Mouse (Mus musculus) cerebellum, postnatal 36 days (tissue): ENCODE data around the gene Nup107.
"Not testable (repeated sequence)": the region's sequence is repeated elsewhere in the genome, so short reads cannot be mapped to it uniquely, and the experiment has no call there.

Source experiments
- DNase-seq, 2 experiments: peaks; one replicate each; pipeline ENCODE4 v3.0.0; 2021 to 2022; ENCODE audit warnings: mixed read lengths in 2 of 2

The Nup107 gene

DNA sequence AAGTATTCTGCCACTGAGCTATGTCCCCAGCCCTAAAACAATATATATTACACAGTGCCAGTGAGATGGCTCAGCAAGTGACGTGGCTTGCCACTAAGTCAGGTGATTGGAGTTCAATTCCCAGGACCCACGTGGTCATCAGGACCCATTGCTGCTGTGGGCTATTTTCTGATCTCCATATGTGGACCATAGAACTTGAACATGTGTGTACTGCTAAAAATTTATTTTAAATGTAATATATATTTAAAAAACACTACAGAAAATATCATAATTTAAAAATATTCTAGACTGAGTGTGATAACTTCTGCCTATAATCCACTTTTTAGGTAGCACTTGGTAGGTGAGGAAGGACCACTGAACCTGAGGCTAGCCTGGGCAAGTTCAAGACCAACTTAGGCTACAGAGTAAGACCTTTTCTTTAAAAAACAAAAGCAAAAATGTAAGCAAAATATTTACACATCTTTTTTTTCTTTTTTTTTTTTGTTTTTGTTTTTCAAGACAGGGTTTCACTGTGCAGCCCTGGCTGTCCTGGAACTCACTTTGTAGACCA, 30.1 kb downstream of the Nup107 start:
- no peak for DNase-seq

DNA sequence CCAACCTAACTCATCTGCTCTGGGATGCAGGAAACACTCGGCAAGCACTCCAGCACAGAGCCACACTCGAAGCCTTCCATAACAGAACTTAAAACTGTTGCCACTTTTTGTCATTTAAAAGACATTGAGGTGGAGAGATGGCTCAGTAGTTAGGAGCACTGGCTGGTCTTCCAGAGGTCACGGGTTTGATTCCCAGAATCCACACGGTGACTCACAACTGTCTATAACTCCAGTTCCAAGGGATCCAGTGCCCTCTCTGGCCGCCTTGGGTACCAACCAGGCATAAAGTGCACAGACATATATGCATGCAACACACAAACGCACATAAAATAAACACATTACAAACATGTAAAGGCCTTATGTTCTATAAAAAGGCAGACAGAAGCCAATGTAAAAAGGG, 31.0 kb downstream of the Nup107 start:
- DNase-seq, result no peak

DNA sequence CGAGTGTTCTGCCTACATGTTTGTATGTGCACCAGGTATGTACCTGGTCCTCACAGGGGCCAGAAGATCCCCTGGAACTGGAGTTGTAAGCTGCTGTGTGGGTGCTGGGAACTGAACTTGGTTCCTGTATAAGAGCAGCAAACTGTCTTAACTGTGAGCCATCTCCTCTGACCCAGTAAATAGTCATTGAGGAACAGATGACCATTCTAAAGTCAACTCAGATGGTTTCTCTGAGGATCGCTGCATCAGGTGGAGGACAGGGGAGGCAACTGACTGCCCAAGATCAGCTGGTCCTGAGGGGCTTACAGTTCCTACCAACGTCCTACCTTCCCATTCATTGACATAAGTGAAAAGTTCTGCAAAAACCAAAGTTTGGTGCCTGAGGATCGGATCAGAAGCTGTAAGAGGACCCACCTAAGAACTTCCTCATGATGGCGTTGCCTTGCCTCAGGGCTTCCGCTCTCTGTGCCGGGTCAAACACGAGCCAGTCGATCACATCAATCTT, 31.6 kb downstream of the Nup107 start:
- no peak for DNase-seq

DNA sequence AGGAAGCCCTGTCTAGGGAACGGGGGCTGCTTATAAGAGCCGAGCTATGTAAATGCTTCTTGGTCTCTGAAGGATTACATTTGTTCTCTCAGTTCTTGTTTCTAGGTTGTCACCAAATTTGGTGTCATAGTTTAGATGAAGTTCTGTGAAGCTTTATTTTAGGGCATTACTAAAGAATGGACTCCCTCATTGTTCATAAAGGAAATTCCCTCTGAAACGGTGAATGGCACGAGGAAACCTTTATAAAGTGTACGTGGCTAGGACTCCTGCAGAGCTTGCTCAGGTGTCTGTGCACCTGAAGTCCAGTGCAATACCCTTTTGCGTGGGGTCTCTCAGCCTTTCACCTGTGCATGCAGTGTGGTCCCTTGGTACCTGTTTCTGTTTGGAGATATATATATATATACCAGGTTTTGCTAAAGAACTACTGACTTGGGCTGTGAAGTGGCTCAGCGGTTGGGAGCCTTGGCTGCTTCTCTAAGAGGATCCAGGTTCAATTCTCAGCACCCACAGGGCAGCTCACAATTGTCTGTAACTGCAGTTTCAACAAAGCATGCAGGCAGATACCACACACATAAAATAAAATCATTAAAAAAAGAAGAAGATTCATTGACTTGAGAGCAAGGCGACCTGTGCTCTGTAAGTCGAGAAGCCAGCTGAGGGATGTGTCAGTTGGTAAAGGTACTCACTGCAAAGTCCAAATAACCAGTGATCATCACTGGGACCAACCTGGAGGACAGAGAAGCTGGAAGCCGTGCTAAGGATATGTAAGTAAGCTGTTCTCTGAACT, 32.5 kb downstream of the Nup107 start:
- no peak for DNase-seq

DNA sequence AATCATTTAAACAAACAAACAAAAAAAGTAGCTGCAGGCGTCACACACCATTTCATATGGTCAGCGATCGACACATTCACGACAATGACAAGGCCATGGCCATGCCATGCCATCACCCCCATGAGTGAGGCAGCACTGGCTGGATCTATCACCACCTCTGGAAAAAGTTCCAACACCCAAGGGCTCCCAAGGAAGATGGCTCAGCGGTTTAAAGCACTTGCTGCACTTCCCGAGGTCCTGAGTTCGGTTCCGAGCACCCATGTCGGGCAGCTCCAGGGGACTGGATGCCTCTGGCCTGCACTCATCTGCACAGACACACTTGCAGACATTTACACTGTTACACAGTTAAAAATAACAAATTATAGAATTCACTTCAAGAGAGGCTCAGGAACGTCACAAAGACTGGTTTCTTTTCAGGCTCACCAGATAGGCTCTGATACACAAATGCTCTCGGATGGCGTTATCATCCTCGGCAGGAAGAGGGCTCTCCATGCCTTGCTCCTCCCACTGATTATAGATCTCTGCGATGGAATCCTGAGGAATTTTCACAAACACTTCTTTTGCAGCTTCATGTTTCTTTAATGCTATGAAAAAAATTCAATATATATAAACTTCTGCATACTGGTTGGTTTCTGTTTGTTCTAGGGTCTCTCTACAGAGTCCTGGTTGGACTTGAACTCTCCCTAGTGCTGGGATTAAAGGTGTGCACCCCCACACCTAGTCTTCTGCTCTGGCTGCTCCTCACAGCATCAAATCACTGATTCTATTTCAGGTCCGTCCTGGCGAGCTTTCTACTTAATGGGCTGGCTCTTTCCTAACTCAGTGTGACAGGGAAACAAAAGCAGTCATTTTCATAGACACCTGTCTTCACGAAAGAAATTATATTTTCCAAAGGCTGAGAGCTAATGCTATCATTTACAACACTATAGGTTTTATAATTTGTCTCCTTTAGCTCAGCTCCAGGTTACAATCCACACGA, 33.5 kb downstream of the Nup107 start:
- DNase-seq, result no peak

DNA sequence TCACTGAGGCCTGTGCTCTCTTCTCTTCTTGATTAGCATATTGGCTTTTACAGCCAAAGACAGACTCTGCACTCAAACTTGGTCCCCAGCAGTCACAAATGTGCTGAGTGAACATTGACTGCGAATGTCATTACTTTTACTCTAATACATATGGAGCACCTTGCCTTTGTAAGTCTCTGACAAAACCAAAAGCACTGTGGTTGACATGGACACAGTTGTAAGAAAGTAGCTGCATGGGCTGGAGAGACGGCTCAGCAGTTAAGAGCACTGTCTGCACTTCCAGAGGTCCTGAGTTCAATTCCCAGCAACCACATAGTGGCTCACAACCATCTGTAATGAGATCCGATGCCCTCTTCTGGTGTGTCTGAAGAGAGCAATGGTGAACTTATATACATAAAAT, 34.2 kb downstream of the Nup107 start:
- not testable (repeated sequence) for DNase-seq

DNA sequence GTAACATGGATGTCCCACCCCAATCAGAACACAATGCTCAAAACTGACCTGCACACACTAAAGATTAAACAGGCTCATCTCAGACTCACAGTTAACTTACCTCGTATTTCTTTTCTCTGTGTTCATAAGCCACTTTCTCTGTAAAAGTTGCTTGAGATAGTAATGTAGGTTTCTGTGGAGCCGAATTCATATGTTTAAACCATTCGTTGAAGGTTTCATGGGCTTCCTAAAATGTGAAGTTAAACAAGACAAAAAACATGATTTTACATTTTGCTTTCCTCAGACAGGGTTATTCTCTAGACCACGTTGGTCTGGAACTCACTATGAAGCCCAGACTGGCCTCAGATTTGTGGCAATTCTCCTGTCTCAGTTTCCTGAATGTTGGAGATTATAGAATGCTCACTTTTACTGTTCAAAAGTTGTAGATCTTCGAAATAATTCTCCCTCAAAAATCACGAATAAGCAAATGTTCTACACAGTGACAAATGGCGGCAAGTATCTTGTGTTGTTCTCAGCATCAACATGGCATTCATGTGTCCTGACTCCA, 34.6 kb downstream of the Nup107 start:
- DNase-seq, result no peak

DNA sequence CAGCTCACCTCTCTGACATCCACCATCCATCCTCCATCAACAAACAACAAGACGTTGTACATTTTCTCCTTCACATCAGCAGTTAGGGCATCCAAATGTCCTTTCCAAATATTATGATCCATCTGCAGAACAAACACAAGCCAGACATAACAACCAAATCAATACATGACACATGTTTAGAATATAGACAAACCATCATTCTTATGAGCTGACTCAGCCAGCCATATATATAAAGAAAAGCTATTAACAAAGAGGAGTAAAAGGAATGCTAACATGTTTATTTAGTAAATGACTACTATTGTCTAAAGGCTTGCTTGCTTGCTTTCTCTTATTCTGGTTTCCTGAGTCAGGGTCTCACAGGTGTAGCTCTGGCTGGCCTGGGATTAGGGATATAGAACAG, 35.2 kb downstream of the Nup107 start:
- DNase-seq, result no peak

DNA sequence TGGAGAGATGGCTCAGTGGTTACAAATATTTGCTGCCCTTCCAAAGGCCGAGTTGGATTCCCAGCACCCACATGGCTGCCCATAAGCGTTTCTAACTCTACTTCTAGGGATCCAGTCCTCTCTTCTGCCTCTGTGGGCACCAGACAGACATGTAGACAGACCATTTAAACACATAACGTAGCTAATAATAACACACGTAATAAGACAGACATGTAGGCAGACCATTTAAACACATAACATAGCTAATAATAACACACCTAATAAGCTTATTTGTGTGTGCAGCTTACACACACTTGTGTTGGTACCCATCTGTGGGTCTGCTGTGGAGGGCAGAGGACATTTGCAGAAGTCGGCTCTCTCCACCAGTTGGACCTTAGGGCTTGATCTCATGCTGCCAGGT, 35.7 kb downstream of the Nup107 start:
- no peak for DNase-seq

DNA sequence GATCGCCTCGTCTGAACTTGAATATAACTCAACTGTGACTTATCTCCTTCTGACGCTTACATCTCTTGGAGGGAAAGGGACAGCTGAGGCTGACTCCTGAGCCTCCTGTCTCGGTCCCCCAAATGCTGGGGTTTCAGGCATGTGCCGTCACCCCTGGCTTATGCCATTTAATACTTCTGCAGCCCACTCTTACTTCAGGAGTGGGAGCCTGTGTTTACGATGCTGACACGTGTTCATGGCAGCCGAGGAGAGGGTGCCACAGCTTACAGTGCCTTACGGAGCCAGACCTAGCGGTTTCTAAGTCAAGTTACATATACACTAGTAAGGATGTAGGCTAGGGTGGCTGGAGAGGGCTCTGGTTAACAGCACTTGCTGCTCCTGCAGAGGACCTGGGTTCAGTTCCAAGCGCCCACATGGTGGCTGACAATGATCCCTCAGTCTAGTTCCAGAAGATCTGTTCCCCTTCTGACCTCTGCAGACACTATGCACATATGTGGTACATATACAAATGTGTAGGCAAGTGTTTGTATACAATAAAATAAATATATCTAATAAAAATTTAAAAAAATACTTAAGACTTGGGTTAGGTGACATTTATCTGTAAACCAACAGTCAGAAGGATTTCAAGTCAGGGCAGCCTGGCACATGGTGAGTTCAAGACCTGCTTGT, 36.6 kb downstream of the Nup107 start:
- no peak for DNase-seq

DNA sequence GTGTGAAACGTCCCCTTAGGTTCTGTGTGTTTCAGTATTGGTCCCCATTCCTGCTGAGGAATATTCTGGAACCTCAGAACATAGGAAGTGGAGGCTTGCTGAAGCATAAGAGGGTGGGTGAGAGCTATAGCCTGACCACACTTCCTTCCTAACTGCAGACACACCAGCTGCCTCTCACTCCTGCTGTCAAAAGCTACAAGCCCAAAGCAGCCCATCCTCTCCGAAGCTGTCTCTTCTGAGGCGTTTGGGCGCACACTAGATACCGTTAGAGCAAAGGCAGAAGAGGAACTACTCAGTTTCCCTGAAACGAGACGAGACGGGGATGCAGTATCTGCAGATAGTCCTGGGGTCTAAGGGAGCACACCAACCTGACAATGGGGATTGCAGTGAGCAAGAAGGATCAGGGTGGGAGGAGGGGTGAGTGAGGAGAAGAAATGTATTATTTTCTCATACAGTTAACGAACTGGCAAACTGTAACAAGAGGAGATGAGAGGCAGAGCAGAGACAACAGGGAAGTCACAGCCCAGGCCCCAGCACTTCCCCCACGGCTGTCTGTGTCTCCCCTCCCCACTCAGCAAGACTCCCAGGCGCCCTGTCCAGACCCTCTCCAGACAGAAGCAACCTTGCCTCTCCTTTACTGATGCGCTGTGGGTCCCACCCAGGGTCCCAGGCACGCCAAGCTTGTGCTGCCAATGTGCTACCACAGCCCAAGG, 37.3 kb downstream of the Nup107 start:
- no peak for DNase-seq

DNA sequence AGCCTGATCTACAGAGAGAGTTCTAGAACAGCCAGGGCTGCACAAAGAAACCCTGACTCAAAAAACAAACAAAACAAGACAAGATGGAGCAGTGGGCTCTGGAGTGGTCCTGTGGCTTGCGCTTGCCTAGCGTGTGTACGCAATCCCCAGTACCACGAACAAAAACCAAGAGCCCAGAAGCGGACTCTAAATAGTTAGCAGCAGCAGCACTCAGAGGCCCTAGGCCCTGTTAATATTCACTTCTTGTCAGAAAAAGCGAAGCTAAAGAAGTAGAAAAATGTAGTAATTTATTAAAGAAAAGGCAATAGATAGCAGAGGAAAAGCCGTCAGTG, 37.9 kb downstream of the Nup107 start:
- no peak for DNase-seq

DNA sequence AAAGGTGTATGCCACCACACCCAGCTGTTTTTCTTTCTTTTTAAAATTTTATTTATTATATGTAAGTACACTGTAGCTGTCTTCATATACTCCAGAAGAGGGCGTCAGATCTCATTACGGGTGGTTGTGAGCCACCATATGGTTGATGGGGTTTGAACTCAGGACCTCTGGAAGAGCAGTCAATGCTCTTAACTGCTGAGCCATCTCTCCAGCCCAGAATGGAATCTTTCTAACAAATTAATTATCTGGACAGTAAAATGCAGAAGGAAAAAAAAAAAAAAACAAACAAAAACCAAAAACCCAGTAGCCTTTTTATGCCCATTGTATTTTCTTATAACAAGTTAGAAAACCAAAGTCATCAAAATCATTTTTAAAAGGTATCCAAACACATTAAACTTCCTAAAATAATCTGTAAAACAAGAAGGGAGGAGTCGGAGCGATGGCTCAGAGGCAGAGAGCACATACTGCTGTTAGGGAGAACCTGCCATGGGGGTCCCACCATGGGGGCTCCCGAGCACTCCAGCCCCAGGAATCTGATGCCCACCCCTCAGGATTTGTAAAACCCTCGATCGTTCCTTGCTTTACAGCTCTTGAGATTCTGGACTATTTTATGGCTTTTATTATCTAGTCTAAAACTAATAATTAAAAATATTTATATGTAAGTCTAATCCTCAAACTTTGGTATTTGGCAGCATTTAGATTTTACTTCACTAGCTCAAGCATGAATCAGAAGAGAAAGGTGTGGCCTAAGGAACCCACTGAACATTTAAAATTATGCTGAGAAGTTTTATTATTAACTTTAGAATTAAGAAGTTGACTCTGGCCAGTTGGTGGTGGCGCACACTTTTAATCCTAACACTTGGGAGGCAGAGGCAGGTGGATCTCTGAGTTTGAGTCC, 38.5 kb downstream of the Nup107 start:
- no peak for DNase-seq

DNA sequence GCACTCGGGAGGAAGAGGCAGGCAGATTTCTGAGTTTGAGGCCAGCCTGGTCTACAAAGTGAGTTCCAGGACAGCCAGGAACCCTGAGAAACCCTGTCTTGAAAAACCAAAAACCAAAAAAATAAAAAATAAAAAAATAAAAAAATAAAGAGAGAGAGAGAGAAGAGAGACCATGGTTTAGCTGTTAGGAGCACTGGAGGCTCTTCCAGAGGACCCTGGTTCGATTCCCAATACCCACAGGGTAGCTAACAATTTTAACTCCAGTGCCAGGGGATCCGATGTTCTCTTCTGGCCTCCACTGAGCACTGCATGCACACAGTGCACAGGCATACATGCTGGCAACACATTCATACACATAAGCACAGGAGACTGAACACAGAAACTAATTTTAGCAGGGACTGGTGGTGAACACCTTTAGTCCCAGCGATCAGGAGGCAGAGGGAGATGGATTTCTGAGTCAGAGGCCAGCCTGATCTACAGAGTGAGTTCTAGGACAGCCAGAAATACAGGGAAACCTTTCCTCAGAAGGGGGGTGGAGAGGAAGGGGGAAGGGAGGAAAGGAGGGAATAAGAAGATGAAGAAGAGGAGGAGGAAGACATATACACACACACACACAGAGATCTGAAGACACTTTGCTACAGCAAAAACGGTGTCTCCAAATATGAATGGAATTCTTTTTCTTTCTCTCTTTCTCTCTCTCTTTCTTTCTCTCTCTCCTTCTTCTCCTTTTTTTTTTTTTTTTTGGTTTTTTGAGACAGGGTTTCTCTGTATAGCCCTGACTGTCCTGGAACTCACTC, 39.5 kb downstream of the Nup107 start:
- no peak for DNase-seq

DNA sequence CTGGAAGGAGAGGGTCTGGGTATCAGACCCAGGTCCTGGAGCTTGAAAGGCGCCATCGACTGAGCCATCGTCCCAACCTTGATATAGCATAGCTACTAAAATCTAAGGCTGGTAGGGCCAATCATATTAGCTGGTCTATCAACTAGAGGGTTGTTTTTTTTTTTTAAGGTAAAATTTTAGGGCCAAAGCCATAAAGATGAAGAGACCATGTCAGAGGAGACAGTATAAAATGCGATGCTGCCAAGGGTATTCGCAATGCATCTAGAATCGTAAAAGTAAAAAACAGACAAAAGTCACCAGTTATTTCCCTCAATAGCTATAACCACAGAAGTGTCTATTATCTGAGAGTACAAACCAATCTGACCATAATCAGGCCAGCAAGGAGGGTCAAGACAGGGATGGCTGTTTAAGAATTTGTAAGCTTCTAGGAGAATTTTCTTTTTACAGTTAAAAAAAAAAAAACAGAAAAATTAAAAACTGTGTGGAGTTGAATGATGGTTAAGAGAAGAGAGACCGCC, 40.1 kb downstream of the Nup107 start:
- no peak for DNase-seq

DNA sequence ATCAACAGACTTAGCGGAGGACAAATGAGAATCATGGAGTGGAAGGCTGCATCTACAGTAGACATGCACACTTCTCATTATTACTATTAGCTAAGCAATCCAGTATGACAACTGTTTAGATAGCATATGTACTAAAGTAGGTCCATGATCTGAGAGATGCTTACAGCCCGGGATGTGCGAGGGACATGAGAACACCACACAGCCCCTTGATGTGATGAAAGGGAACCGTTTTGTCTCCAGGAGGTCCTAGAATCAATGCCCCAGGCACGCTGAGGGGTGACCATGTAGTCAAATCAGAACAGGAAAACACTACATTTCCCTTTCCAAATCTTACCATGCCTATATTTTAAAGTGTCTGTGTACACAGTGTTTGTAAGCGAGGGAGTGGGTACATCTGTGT, 40.8 kb downstream of the Nup107 start:
- no peak for DNase-seq

DNA sequence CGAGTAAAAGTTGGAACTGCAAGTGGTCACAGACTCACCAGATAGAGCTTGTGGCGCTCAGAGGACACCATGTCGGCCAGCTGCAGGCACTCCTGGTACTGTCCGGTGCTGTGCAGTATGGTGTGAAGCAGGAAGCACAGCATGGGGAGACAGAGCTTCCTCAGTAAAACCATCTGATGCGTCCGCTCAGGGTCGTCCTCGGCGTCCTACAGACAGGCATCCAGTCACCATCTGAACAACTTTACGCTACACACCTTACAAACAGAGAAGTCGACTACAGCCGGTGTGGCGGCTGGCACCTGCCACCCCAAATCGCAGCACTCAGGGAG, 41.3 kb downstream of the Nup107 start:
- DNase-seq, result no peak

DNA sequence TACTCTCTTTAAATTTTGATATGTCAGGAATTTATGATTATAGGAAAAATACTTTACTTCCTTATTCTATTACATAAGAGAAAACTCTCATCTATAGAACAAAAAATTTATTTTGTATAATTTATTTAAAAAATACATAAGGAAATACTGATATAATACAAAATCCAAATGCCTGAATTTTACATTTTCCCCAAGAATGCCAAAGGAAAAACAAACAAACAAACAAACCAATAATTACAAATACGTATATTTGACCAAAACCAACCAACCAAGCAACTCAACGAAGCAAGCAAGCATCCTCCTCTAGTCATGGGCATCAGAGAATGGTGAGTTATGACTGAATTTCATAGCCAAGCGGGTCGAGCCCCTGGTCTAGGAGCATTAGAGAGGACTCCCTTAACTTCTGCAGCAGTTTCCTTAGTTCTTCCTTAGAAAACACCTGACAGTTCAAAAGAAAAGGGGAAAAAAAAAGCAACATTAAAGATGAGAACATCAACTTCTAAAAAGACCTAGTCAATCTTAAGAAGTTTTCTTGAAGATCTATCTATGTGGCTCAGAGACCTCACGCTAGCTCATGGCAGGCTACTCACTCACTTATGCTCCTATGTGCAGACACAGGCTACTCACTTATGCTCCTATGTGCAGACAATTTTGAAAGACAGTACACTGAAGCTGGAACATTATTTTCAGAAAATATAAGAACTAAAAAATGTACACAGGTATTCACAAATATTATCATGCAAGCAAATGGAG, 41.8 kb downstream of the Nup107 start:
- no peak for DNase-seq

DNA sequence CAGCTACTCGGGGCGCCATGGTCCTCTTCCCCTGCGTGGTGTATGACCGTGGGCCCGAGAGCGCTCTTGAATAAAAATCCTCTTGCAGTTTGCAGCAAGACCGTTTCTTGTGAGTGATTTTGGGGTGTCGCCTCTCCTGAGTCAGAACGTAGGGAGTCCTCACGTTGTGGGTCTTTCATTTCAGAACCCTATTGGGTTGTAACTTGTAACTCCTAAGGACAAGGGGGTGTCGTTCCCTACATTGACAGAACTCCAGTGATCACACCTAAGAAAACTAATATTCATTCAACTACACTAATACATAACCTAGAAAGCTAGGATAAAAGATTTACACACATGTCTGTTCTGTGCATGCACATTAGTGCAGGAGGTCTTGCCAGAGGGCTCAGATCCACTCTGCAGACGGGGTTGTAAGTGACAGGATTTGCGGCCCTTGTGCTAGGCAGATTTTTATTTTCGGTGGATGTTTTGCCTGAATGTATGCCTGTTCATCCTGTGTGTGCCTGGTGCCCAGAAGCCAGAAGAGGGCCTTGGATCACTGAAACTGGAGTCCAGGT, 42.6 kb downstream of the Nup107 start:
- no peak for DNase-seq
